Mouse (Mus musculus): ENCODE data around the gene Pbx1.
A peak's percentile ranks its signal among the peaks of the same experiment; 100 is the strongest.

DNA sequence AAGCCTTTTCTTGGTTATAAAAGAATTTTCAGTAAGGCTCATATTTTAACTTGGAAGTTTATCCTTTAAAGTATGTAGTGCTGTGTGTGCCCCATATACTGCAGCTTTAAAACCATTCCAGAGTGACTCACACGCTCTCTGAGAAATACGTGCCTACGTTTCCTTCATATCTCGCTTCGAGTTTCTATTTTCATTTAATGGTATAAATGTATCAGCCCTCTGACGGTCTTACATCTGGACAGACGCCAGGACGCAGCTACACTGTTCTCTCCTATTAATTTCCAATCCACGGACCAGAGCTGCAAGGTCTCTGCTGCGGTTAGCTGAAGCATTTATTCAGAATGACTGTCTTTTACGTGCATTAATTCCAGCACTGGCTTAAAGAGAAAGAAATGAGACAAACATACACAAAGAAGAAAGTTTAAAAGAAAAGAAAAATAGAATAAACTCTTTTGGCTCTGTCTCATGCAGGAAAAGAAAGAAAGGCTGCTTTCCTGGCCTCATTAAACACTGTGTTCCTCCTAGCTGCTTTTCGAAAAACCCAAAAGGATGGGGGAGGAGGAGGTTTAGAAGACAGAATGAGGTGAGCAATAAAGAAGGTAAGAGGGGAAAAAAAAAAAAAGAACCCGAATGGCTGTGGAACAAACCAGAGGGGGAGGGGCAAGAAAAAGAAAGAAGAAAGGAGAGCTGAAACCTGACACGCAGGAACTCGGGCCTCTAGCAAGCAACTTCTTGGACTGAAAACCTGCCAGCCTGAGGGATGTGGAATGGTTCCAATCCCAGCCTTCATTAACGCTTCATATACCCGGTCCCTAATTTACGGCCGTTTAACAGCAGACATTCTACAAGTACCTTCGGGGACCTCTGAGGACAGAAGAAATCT, 40.2 kb downstream of the Pbx1 start:
- TF ChIP-seq CTCF (IDR thresholded peaks at IDR 0.05; ENCODE audit: low read depth) (no peak), EP300 (IDR thresholded peaks at IDR 0.05; ENCODE audit: low read depth) (0 out of 2 replicates have a peak, but pooled peaks have one; percentile 12)
